Mouse (Mus musculus): Measurements from ENCODE around the gene Slc34a3. TPM values are rescaled to one million over a fixed set of nuclear protein-coding genes. Genes with fewer than 3 reads are reported as not detected.

Slc34a3 gene
- polyA plus RNA-seq, 1 experiment from 2014 or later = not detected

DNA sequence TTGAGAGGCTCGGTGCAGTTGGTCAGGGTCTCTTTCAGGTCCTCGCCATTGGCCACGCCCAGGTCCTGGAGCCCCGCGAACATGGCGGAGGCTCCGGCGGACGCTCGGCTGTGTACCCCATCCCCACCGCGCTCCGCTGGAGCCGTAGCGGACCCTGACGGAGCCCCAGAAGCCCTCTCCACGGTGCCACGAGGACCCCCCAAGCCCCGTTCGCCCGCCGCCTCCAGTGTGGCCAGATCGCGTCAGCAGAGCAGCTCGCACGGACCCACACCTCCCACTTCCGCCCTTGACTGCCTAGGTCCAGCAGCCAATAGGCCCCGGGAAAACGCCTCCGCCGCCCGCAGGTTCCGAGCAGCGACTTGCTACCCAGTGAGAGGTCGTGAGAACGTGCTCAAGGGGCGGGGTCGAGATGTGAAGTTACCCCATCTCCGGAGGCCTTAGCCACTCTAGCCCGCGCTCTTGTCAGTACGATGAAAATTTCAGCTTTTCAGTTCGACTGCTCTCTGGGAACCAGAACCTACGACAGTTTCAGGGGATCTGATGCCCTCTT, 23.0 kb downstream of the Slc34a3 start, which contains the start of gene Nelfb:
Gene Nelfb (minus strand): TSS at position 369 of the 550 bp plus-strand sequence.
- H3K4me2 ChIP-seq (ENCODE audit: low read length) = peak within 1 kb of the TSS; percentile 85
- no peaks in the 10 kb centered on the region for H3K9me3 ChIP-seq (replicated peaks; ENCODE audit: control insufficient read depth, low read length, poor library complexity, severe bottlenecking)
- no peaks in the 10 kb centered on the region; the same call in 1 of the 2 replicates for H3K36me3 ChIP-seq (ENCODE audit: control insufficient read depth, insufficient read depth, low read length)
- ATAC-seq = peak; percentile 94
- H3K27me3 ChIP-seq (ENCODE audit: control insufficient read depth, insufficient read depth, low read depth, low read length) = no peaks in the 10 kb centered on the region
- peaks cover 34% of the 10 kb centered on the region for H3K4me1 ChIP-seq (ENCODE audit: control insufficient read depth, insufficient read depth, low read length)
- peak within 1 kb of the TSS; percentile 87 for H3K4me3 ChIP-seq (ENCODE audit: low read depth, low read length)
- peak within 1 kb of the TSS; percentile 90 for H3K9ac ChIP-seq (ENCODE audit: low read depth, low read length)
- H3K27ac ChIP-seq (ENCODE audit: low read length) = peak within 1 kb of the TSS; percentile 94
- under 1% methylated on average over 44 of the region's 44 CpGs for WGBS

DNA sequence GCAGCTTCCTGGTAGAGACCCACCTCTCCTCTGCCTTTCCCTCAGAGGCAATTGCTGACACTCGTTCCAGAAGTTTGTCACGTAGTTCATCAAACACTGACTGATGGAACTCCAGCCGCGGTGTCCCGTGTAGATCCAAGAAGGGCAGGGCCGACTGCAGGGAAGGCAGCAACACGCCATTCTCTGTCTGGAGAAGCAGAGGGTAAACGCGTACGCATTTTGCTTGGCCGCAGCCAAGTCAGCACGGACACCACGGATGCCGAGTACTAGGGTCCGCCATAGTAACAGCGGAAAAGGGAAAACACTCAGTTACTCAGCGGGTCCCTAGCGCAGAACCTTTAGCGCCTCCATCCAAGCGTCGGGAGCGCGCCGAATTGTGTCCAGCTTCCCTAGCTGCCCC, 23.5 kb downstream of the Slc34a3 start:
- H3K4me2 ChIP-seq (ENCODE audit: low read length) = peak overlapping the region; percentile 85
- no peaks in the 10 kb centered on the region; the same call in 1 of the 2 replicates for H3K36me3 ChIP-seq (ENCODE audit: control insufficient read depth, insufficient read depth, low read length)
- peak; percentile 53 for ATAC-seq
- WGBS = 0% methylated on average over 24 of the region's 24 CpGs
- no peaks in the 10 kb centered on the region for H3K9me3 ChIP-seq (replicated peaks; ENCODE audit: control insufficient read depth, low read length, poor library complexity, severe bottlenecking)
- peaks cover 34% of the 10 kb centered on the region for H3K4me1 ChIP-seq (ENCODE audit: control insufficient read depth, insufficient read depth, low read length)
- peak overlapping the region; percentile 90 for H3K9ac ChIP-seq (ENCODE audit: low read depth, low read length)
- peak overlapping the region; percentile 94 for H3K27ac ChIP-seq (ENCODE audit: low read length)
- no peaks in the 10 kb centered on the region for H3K27me3 ChIP-seq (ENCODE audit: control insufficient read depth, insufficient read depth, low read depth, low read length)
- peak overlapping the region; percentile 87 for H3K4me3 ChIP-seq (ENCODE audit: low read depth, low read length)

DNA sequence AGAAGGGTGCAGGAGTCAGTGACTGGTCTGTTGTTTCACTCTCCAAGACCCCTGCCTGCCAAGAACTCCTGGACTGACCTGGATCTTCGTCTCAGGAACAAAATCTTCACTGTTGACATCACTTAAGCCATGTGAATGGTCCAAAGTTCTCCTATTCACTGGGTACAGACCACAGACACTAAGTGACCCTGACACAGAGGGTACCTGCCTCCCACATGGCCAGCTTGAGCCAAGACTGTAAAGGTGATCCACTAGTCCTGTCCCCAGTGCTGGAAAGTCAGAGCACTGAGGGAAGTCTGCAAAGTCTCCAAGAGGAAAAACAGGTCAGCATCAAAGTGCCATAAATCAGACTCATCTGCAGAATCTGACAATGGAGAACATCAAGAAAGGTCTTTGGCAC, 26.6 kb downstream of the Slc34a3 start:
- no peak overlapping the region for H3K9ac ChIP-seq (ENCODE audit: low read depth, low read length)
- H3K4me3 ChIP-seq (ENCODE audit: low read depth, low read length) = no peak overlapping the region
- WGBS = 88% methylated on average over 1 of the region's 1 CpGs
- H3K4me2 ChIP-seq (ENCODE audit: low read length) = no peak overlapping the region
- H3K36me3 ChIP-seq (ENCODE audit: control insufficient read depth, insufficient read depth, low read length) = peaks cover 12% of the 10 kb centered on the region
- no peaks in the 10 kb centered on the region for H3K9me3 ChIP-seq (replicated peaks; ENCODE audit: control insufficient read depth, low read length, poor library complexity, severe bottlenecking)
- H3K27me3 ChIP-seq (ENCODE audit: control insufficient read depth, insufficient read depth, low read depth, low read length) = no peaks in the 10 kb centered on the region
- H3K27ac ChIP-seq (ENCODE audit: low read length) = no peak overlapping the region
- ATAC-seq = no peak
- H3K4me1 ChIP-seq (ENCODE audit: control insufficient read depth, insufficient read depth, low read length) = peaks cover 34% of the 10 kb centered on the region

DNA sequence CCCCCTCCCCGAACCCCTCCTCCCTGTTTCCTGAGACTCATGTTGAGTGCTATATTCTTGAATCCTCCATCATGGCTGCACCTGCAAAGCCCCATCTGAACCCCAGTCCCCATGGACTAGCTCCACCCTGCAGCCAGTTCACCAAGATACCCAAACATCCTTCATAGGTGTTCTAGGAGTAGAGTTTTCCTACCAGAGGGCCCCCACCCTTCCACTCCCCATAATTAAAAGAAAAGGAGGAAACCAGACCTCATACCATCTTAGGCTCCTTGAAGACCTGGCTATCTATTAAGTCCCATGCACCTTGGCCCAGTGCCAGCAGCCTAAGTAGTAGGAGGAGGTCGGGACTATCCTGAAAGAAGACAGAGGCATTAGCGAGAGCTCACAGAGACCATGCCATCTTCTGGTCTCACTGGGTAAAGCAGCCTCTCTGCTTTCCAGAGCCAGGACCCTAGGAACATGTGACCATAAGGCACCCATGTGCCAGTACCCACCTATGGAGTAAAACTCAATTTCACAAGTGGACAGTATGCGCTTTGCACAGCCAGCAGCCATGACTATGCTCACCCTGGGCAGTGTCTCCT, 30.4 kb downstream of the Slc34a3 start:
- Histone ChIP-seq H3K27ac (ENCODE audit: low read length) (no peak overlapping the region), H3K4me3 (ENCODE audit: low read depth, low read length) (no peak overlapping the region), H3K9ac (ENCODE audit: low read depth, low read length) (no peak overlapping the region), H3K36me3 (ENCODE audit: control insufficient read depth, insufficient read depth, low read length) (peaks cover 31% of the 10 kb centered on the region), H3K27me3 (ENCODE audit: control insufficient read depth, insufficient read depth, low read depth, low read length) (no peaks in the 10 kb centered on the region), H3K9me3 (replicated peaks; ENCODE audit: control insufficient read depth, low read length, poor library complexity, severe bottlenecking) (no peaks in the 10 kb centered on the region), H3K4me2 (ENCODE audit: low read length) (no peak overlapping the region), H3K4me1 (ENCODE audit: control insufficient read depth, insufficient read depth, low read length) (peaks cover 13% of the 10 kb centered on the region; the same call in 1 of the 2 replicates)
- ATAC-seq = no peak
- 61% methylated on average over 4 of the region's 4 CpGs for WGBS

DNA sequence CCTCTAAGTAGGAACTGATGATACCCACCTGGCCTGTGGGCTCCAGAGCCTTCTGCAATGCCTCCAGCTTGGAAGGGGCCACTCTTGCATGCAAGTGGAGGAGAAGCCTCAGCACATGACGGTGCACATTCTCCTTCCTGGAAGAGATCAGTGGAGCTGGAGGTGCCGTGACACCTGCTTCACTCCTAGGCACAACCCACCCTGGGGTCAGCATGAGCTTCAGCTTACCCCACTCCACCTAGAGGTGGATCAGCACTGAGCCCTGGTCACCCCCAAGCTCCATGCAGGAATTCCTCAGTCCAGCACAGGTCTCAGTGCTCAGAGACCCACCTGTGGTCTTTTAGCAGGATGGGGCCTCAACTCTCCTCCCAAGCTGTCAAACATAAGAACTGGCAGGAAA, 33.5 kb downstream of the Slc34a3 start:
- Histone ChIP-seq H3K9ac (ENCODE audit: low read depth, low read length) (no peak overlapping the region), H3K36me3 (ENCODE audit: control insufficient read depth, insufficient read depth, low read length) (peaks cover 31% of the 10 kb centered on the region)
- 93% methylated on average over 2 of the region's 2 CpGs for WGBS

DNA sequence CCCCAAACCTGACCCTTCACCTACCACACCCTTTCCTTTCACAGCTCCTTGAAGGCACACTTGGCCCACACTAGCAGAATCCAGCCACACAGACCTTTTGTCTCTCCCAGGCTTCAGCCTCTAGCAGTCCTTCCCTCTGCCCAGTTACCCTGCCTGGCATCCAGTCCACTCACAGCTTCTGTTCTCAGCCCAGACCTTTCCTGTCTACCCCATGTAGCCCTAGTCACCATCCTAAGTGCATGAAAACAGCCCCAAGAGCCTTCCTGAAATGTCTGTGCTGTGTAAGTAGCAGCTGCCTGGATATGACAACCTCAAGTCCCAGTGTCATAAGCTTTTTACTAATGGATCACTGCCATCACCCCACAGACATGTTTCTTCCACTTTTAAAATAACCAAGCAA, 36.2 kb downstream of the Slc34a3 start:
- Histone ChIP-seq H3K27me3 (ENCODE audit: control insufficient read depth, insufficient read depth, low read depth, low read length) (peaks cover 21% of the 10 kb centered on the region), H3K4me1 (ENCODE audit: control insufficient read depth, insufficient read depth, low read length) (no peaks in the 10 kb centered on the region; the same call in 1 of the 2 replicates), H3K27ac (ENCODE audit: low read length) (no peak overlapping the region), H3K4me2 (ENCODE audit: low read length) (no peak overlapping the region), H3K4me3 (ENCODE audit: low read depth, low read length) (no peak overlapping the region), H3K9ac (ENCODE audit: low read depth, low read length) (no peak overlapping the region), H3K36me3 (ENCODE audit: control insufficient read depth, insufficient read depth, low read length) (peaks cover 22% of the 10 kb centered on the region), H3K9me3 (replicated peaks; ENCODE audit: control insufficient read depth, low read length, poor library complexity, severe bottlenecking) (no peaks in the 10 kb centered on the region)
- ATAC-seq = no peak

More for the DNA sequence above, 33.5 kb downstream of the Slc34a3 start:
- peaks cover 13% of the 10 kb centered on the region for H3K27me3 ChIP-seq (ENCODE audit: control insufficient read depth, insufficient read depth, low read depth, low read length)
- no peak overlapping the region for H3K27ac ChIP-seq (ENCODE audit: low read length)
- ATAC-seq = no peak
- H3K4me1 ChIP-seq (ENCODE audit: control insufficient read depth, insufficient read depth, low read length) = no peaks in the 10 kb centered on the region
- H3K9me3 ChIP-seq (replicated peaks; ENCODE audit: control insufficient read depth, low read length, poor library complexity, severe bottlenecking) = no peaks in the 10 kb centered on the region
- no peak overlapping the region for H3K4me2 ChIP-seq (ENCODE audit: low read length)
- H3K4me3 ChIP-seq (ENCODE audit: low read depth, low read length) = no peak overlapping the region

DNA sequence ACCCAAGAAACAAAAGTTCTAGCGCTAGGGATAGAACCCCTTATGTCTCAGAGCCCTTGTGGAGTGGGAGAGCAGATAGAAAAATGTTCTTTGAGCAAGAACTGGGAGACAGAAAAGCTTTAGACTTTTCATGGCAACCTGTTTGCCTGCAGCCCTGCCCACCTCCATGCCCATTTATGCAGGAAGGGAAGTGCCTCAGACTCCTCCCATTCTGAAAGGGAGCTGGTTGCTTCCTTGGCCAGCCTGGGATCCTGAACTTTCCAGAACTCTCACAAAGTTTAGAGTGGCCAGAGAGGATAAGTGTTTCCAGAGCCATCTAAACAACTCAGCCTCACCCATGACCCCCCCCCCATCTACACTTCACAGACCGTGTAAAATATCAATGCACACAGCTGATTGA, 37.0 kb downstream of the Slc34a3 start:
- Histone ChIP-seq H3K4me1 (ENCODE audit: control insufficient read depth, insufficient read depth, low read length) (no peaks in the 10 kb centered on the region; the same call in 1 of the 2 replicates), H3K4me2 (ENCODE audit: low read length) (no peak overlapping the region)
- WGBS = 19% methylated on average over 2 of the region's 2 CpGs

DNA sequence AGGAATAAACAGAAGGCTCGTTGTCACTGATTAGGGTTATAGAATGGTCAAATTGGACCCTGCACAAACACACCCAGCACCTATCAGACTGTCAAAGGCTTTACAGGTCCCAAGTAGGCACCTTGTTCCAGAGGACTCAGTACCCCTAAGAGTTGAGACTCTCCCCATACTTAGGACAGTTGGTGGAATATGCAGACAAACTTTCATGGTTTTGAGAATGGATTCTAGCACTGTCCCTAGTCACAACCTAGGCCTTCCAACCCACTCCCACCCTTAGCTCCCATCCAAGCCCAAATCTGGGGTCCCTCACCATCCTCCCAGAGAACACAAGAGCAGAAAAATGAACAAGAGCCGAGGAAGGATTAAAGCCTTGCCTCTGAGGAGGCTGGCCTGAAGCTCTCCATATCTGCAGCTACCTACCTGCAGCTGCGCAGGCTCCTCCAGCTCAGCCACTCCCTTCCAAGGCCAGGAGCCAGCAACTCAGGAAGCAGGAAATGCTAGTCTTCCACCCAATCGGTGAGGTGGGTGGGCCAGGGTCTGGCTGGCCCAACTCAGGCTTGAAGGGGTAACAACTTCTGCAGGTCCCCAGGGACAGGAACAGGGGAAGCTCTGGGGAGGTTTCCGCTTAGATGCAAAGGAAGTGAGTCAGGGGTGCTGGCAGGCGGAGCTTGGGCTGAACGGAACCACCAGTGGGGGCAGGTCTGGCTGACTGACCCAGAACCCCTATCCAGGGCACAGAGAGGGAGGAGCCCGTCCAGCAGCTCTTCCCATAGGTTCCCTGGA, 37.8 kb downstream of the Slc34a3 start, which contains the start of gene Tor4a:
Gene Tor4a (minus strand): TSS at position 715 of the 783 bp plus-strand sequence.
- Histone ChIP-seq H3K27ac (ENCODE audit: low read length) (no peak within 1 kb of the TSS), H3K9ac (ENCODE audit: low read depth, low read length) (no peak within 1 kb of the TSS), H3K4me2 (ENCODE audit: low read length) (no peak within 1 kb of the TSS), H3K36me3 (ENCODE audit: control insufficient read depth, insufficient read depth, low read length) (peaks cover 17% of the 10 kb centered on the region), H3K4me3 (ENCODE audit: low read depth, low read length) (no peak within 1 kb of the TSS), H3K9me3 (replicated peaks; ENCODE audit: control insufficient read depth, low read length, poor library complexity, severe bottlenecking) (no peaks in the 10 kb centered on the region), H3K27me3 (ENCODE audit: control insufficient read depth, insufficient read depth, low read depth, low read length) (peaks cover 21% of the 10 kb centered on the region), H3K4me1 (ENCODE audit: control insufficient read depth, insufficient read depth, low read length) (no peaks in the 10 kb centered on the region; the same call in 1 of the 2 replicates)
- 11% methylated on average over 8 of the region's 8 CpGs for WGBS
- ATAC-seq = no peak

More for the DNA sequence above, 37.0 kb downstream of the Slc34a3 start:
- H3K36me3 ChIP-seq (ENCODE audit: control insufficient read depth, insufficient read depth, low read length) = peaks cover 17% of the 10 kb centered on the region
- no peak overlapping the region for H3K27ac ChIP-seq (ENCODE audit: low read length)
- H3K4me3 ChIP-seq (ENCODE audit: low read depth, low read length) = no peak overlapping the region
- ATAC-seq = no peak
- H3K27me3 ChIP-seq (ENCODE audit: control insufficient read depth, insufficient read depth, low read depth, low read length) = peaks cover 21% of the 10 kb centered on the region
- no peaks in the 10 kb centered on the region for H3K9me3 ChIP-seq (replicated peaks; ENCODE audit: control insufficient read depth, low read length, poor library complexity, severe bottlenecking)
- H3K9ac ChIP-seq (ENCODE audit: low read depth, low read length) = no peak overlapping the region

Data from midbrain, embryonic 16.5 days (tissue).